Mouse (Mus musculus) spleen, embryonic (tissue): ENCODE measurements around the gene Raph1.

ENCODE experiments used
- CTCF ChIA-PET: fragments of 350-600 bp; sonication (Branson Sonifier 250); formaldehyde crosslinking; loops from one replicate; lab custom pipeline; 2022; lab: Charles Lee

The Raph1 gene

DNA sequence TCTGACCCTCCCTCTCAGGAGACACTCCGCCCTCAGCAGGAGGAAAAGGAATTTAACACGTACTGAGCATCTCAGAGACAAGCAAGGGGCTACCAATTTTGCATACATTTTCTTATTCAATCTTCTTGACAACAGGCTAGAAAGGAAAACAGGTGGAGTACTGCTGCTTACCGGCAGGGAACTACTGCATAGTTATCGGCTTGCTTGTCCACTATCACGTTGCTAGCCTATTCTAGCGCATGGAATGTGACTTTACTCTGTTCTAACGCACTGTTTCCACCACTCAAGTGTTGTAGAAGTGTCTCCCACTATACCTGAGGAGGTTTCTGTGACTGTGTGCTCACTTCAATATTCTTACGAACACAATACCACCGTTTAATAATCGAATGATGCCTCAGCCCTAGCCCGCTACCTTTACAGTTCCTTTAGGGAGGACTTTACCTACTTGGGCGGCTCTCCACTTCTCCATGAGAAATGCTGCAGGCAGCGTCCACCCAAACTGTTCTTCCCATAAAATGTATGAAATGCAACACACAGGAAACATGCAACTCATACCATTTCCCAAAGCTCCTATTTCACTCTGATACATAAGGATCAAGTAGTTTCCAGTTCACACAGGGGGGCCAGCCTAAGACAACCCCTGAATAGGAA is 1.5 kb downstream of the Raph1 start:
- CTCF ChIA-PET, result no interaction called here

- CTCF ChIA-PET, result no interaction called here
Measured at GRCm38 (mm10) chr1:60564691-60565090, 2.2 kb downstream of the Raph1 start.

DNA sequence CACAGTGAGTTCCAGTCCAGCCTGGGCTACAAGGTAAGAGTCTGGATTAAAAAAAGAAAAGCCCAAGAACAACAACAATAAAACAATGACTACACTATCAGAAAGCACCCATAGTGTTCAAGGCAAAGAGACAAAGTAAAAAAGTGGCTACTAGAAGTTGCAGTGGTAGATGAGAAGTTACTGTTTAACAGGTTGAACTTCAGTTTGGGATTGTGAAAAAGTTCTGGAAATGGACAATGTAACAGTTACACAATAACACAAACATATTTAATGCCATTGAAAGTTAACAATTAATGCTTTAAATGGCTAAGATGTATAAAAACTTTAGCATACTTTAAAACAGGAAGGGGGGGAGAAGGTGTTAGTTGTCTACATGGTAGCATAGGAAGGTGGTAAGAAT is 3.9 kb downstream of the Raph1 start:
- CTCF ChIA-PET, result no interaction called here

DNA sequence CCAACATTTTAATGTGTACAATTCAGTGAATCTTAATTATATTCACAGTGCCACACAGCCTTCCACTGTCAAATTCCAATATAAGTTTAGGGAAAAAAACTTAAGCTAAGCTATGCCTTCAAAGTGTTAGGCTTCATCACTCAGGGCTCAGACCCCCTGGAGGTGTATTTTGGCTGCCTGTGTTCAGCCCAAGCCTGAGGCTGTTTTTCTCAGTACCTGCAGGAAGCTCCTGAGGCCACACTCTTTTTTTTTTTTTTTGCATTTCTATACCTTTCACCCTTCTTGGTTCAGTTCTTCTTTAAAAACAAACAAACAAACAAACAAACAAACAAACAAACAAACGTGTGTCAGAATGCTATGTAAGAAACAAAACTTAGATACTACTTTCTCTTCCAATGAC is 23.2 kb downstream of the Raph1 start:
- CTCF ChIA-PET, result interaction anchor here (0.7 kb wide), 1 partner anchor 1413 kb away, joined by 7 read pairs; no protein-coding TSS in a partner anchor

DNA sequence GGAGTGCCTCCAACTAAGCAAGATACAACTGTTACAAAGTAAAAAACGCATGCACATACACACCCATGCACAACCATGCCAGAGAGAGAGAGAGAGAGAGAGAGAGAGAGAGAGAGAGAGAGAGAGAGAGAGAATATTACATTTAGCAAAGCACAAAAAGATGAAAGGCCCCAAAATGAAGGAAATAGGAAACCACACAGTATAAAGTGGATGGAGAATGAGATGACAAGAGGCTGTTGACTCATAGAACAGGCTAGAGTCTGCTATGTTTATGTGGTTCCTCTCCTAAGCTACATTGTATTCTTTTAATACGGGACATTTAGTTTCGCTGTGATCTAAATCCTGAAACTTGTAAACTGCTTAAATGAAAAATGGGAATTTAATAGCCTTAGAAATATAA is 27.6 kb downstream of the Raph1 start:
- CTCF ChIA-PET, result no interaction called here

DNA sequence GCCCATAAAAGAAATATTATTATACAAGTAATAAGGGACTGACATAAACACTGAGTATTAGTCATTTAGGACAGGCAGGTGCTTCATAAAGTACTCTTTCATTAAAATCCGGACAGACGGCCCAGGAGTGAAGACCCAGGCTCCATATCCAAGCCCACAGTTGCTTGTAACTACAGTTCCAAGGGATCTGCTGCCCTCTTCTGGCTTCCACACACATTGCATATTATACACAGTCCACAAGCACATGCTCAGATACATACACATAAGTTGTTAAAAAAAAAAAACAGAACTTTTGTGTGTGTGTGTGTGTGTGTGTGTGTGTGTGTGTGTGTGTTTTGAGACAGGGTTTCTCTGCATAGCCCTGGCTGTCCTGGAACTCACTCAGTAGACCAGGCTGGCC is 32.0 kb downstream of the Raph1 start:
- CTCF ChIA-PET, result no interaction called here

- CTCF ChIA-PET, result no interaction called here
Measured at GRCm38 (mm10) chr1:60530636-60531035, 36.3 kb downstream of the Raph1 start.

- CTCF ChIA-PET, result no interaction called here
Measured at GRCm38 (mm10) chr1:60530107-60530506, 36.8 kb downstream of the Raph1 start.

- CTCF ChIA-PET, result no interaction called here
Measured at GRCm38 (mm10) chr1:60510584-60510983, 56.3 kb downstream of the Raph1 start.

DNA sequence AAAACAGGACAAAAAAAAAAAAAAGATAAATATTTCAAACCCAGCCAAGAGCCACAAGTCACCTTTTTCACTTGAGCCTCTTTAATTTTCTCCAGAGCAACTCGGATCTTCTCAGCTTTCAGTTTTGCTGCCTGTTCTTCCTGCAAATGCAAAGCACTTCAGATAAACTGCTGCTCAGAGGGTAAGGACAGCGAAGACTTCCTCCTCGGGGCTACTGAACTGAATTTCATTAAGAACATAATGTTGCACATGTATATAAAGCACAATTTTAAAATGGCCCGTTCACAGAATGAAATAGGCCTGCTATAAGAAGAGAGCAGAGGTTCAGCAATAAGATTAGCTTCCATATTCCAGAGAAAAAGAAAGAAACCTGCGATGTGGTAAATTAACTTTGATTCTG is 63.4 kb downstream of the Raph1 start:
- CTCF ChIA-PET, result no interaction called here

- CTCF ChIA-PET, result no interaction called here
Measured at GRCm38 (mm10) chr1:60493421-60493820, 73.5 kb downstream of the Raph1 start.

DNA sequence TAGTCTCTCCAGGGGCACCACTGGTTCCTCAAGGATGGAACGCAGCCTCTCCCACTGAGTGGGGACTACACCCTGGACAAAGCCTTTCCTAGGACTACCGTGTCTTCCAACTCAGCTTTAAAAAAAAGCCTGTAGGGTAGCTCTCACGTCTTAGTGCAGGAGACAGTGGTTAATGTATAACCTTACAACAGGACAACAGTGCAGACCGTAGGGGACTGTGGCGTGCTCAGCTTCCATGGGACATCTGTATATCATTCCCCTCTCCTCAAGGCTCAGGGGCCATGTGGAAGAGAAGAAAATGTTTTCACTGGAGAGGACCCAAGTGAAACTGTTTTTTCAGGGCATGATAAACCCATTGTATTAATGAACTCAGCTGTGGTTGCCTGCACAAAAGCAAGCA is 74.5 kb downstream of the Raph1 start:
- CTCF ChIA-PET, result no interaction called here

- CTCF ChIA-PET, result no interaction called here
Measured at GRCm38 (mm10) chr1:60490510-60490909, 76.4 kb downstream of the Raph1 start.

DNA sequence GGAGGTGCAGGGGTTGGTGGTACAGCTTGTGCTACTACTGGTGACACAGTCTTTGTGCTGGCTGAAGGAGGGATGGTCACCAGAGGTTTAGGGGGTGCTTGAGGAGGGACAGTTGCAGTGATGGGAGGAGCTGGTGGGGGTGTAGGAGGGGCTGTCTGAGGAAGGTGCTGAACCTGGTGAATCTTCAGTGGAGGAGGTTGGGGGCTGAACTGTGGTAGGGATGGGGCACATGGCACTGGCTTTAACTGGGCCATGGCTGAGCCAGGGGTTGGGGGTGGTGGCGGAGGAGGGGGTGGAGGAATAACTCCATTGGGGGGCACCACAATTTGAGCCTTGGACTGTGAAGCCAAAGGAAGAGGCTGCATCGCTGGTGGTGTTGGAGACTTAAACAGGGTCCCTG is 77.2 kb downstream of the Raph1 start:
- CTCF ChIA-PET, result interaction anchor here (0.6 kb wide), 1 partner anchor 354 kb away, joined by 11 read pairs; no protein-coding TSS in a partner anchor

DNA sequence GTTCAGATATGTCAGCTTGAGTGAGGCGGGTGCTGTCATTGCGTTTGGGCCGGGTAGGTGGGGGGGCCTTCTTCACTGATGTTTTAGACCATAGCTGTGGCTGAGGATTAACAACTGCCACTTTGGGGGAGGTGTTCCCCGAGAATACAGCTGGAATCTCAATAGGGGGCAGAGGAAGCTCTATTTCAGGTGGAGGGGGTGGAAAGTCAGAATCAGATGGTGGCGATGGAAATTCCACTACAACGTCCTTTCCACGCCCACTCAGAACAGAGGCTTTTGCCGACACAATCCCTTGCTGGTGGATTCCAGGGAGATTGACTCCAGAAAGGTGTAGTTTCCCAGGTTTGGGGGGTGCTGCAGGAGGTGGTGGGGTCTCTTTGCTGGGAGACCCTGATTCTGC is 78.3 kb downstream of the Raph1 start:
- CTCF ChIA-PET, result no interaction called here

DNA sequence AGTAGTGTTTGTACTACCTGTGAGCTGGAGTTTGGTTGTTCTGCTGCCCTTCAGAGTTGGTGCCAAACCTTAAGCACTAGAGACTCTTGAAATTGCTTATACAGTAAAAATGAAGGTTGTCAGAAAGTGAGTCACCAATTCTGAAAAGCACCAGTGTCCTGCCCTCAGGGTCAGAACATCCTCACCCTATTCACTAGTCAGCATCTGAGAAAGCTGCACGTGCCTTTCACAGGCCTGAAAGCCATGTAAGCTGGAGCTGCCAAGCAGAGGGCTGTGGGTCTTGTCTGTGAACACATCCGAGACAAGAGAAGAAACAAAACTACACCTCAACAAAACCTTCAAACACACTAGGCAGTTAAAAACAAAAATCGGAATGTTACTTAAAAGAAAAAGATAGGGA is 81.3 kb downstream of the Raph1 start:
- CTCF ChIA-PET, result no interaction called here

DNA sequence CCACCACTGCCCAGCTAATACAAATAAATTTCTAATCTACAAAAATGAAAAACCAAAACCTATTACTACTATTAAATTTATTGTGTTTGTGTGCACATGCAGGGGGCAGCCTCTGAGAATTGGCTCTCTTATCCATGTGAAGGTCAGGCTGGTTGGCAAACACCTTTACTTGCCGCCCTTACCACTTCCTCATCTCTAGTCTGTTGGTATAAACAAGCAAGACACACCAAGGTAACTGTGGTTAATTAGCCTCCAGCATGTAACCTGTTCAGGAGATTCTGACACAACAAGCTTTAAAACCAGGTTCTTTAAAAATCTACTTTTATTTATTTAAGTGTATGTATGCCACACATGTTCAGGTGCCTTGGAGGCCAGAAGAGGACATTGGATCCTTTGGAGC is 84.0 kb downstream of the Raph1 start:
- CTCF ChIA-PET, result no interaction called here

GRCm38 (mm10) chr1:60481561-60481960 is 85.3 kb downstream of the Raph1 start:
- CTCF ChIA-PET, result no interaction called here

- CTCF ChIA-PET, result interaction anchor here (0.6 kb wide), 1 partner anchor 73 kb away, joined by 3 read pairs; no protein-coding TSS in a partner anchor
Measured at GRCm38 (mm10) chr1:60470541-60470940, 96.4 kb downstream of the Raph1 start.

DNA sequence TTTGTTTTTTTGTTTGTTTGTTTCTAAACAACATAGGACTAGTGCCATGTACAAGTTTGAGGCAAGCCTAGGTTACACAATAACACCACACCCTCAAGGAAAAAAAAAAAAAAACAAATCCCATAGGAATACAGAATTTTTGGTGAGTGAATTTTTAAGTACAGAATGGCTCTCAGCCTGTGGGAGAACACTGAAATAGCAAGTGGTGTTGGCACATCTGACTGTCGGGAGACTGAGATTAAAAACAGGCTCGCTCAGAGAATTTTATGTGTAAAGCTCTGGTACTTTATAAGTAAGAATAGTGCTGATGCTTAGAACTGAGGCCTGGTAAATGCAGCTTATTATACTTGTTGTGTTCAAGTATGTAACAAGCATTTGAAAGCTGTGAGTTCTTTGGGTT is 97.4 kb downstream of the Raph1 start:
- CTCF ChIA-PET, result no interaction called here

GRCm38 (mm10) chr1:60460623-60461022 is 106.3 kb downstream of the Raph1 start:
- CTCF ChIA-PET, result no interaction called here

- CTCF ChIA-PET, result interaction anchor here (0.6 kb wide), 1 partner anchor 8 kb away, joined by 3 read pairs; no protein-coding TSS in a partner anchor
Measured at GRCm38 (mm10) chr1:60449896-60450295, 117.0 kb downstream of the Raph1 start.

- CTCF ChIA-PET, result no interaction called here
Measured at GRCm38 (mm10) chr1:60447067-60447466, 119.8 kb downstream of the Raph1 start.

- CTCF ChIA-PET, result interaction anchor here (0.6 to 0.7 kb wide), 3 partner anchors 9 to 318 kb away, joined by 3 to 9 read pairs (median 6); no protein-coding TSS in a partner anchor
Measured at GRCm38 (mm10) chr1:60441438-60441837, 125.5 kb downstream of the Raph1 start.
